Mouse (Mus musculus) fibroblast of lung, adult 2 months (primary cell): ENCODE data around the gene Smim10l1.
A peak's percentile ranks its signal among the peaks of the same experiment; 100 is the strongest.

ENCODE experiments used
- DNase-seq: peaks from one replicate; pipeline ENCODE4 v3.0.0-alpha.2; 2011; ENCODE audit warnings: low read depth

Smim10l1 gene

DNA sequence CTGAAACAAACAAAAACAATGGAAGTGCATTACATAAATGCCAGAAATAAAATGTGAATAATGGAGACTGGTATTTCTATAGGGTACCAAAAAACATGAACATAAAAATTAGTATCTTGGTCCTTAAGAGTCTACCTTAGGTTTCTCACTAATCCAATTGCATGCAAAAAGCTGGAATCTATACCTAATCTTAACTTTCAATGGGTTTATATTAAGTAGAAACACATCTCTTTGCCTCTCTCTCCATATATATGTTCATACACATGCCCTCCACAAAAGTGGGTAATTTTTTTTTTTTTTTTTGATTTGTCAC lies at the start of gene Smim10l1:
Gene Smim10l1 (plus strand): TSS at position 301 of the 313 bp plus-strand sequence.
- DNase-seq, result no peak

DNA sequence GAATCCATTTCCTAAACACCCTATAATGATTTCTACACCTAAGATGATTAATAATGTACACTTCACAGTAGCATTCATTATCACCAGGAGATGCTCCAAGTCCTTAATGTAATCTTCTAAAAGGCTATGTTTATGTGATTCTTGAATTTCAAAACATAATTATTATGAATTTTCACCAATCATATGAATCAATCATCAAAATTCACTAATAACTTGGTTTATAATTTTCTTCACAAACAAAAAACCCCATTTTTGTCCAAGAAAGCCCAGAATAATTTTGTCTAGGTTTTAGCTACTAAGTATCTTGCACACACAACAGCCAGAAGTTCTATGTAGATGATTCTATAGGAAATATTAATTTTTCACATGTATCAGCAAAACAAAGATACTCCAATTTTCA lies 49.0 kb upstream of the Smim10l1 start, which contains the start of gene Tas2r140:
Gene Tas2r140 (minus strand): TSS at position 101 of the 400 bp plus-strand sequence.
- no peak for DNase-seq

- DNase-seq, result no peak
These were observed 12.5 kb upstream of the Smim10l1 start for GRCm38 (mm10) chr6:133092226-133092625.

DNA sequence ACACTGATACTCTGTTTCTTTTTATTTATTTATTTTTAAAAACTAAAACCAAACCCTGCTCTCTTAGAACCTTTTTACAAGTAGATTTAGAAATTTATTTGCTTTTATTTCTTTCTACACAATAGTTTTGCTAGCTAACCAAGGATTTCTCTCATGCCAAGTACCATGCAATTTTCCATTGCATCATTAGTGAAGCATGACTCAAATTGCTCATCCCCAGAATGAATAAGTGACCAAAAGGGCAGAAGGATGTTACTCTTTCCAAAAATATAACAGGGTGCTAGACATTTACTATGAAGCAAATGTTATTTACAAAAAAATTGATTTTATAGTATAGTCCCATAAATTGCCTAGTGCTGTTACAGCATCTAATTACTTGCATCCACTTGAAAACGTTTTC lies 2.3 kb upstream of the Smim10l1 start:
- no peak for DNase-seq

DNA sequence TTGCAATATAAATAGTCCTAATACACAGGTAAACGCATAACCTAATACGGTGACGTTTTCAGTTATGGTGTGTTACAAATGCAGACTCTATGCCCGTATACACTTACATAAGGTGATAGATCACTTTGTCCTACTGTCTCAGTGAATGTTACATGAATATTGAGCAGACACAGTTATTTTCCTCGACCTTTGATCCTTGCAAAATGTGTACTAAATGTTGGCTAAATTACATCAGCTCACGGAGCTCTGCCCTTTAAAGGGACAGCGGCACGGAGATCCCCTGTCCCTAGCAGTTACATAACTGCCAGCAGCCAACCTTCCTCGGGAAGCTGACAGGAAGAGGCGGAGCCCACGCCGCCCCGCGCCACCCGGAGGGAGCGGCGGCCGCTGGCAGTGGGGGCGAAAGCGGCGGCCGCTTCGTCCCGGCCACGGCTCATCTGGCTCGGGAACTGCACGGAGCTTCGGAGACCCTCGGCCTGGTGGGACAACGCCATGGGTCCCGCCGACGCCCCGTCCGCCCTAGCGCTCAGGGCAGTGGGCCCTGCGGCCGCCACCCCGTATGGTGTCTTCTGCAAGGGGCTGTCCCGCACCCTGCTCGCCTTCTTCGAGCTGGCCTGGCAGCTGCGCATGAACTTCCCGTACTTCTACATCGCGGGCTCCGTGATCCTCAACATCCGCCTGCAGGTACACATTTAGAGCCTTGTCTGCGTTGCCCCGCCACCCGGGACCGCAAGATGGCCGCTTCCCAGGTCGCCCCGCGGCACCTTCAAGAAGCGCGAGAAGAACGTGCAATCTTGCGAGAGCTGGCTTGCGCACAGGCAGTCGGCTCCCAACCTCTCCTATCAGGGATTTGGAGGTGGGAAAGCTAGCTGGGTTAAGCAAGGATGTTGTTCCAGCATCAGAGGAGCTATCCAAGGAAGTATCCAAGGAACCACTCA lies 482 bp downstream of the Smim10l1 start:
- DNase-seq, result peak; percentile 73
